Mouse (Mus musculus): ENCODE results near the gene Narfl. TPM values are rescaled to one million over a fixed set of nuclear protein-coding genes. Genes with fewer than 3 reads are reported as not detected.

Narfl gene
- total and polyA plus RNA-seq, 2 experiments, result 14.9 to 22.5 TPM

DNA sequence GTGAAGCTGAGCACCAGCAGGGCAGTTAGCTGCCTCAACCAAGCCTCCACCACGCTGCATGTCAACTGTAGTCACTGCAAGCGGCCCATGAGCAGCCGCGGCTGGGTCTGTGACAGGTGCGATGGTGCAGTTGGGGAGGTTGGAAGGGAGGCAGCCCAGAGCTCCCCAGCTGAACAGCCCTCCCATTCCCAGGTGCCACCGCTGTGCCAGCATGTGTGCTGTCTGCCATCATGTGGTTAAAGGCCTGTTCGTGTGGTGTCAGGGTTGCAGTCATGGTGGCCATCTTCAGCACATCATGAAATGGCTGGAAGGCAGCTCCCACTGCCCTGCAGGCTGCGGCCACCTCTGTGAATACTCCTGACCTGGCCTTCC is 54.6 kb downstream of the Narfl start:
- no peak overlapping the region for H3K9ac ChIP-seq (ENCODE audit: low read depth, low read length)
- no peaks in the 10 kb centered on the region for H3K27me3 ChIP-seq (ENCODE audit: control insufficient read depth, insufficient read depth, low read length)
- 90% methylated on average over 8 of the region's 8 CpGs for WGBS
- H3K79me2 ChIP-seq (ENCODE audit: control insufficient read depth, insufficient read depth, low read length), result peaks cover 25% of the 10 kb centered on the region
- TF ChIP-seq CTCF (IDR thresholded peaks at IDR 0.05; ENCODE audit: low read depth, low read length) (no peak), POLR2A (IDR thresholded peaks at IDR 0.05; ENCODE audit: extremely low read depth, insufficient read depth, low read length) (no peak)
- peaks cover 31% of the 10 kb centered on the region for H3K4me1 ChIP-seq (ENCODE audit: control insufficient read depth, insufficient read depth, low read length)
- 0 out of 2 replicates have a peak, but pooled peaks cover 4% of the 10 kb centered on the region for H3K36me3 ChIP-seq (ENCODE audit: control insufficient read depth, insufficient read depth, low read length)
- DNase-seq (ENCODE audit: extremely low read depth, low read depth, low spot score), result no peak
- H3K4me3 ChIP-seq (ENCODE audit: insufficient read depth, low read depth, low read length), result no peak overlapping the region
- H3K27ac ChIP-seq (replicated peaks; ENCODE audit: insufficient read depth, low read depth, low read length), result no peak overlapping the region

DNA sequence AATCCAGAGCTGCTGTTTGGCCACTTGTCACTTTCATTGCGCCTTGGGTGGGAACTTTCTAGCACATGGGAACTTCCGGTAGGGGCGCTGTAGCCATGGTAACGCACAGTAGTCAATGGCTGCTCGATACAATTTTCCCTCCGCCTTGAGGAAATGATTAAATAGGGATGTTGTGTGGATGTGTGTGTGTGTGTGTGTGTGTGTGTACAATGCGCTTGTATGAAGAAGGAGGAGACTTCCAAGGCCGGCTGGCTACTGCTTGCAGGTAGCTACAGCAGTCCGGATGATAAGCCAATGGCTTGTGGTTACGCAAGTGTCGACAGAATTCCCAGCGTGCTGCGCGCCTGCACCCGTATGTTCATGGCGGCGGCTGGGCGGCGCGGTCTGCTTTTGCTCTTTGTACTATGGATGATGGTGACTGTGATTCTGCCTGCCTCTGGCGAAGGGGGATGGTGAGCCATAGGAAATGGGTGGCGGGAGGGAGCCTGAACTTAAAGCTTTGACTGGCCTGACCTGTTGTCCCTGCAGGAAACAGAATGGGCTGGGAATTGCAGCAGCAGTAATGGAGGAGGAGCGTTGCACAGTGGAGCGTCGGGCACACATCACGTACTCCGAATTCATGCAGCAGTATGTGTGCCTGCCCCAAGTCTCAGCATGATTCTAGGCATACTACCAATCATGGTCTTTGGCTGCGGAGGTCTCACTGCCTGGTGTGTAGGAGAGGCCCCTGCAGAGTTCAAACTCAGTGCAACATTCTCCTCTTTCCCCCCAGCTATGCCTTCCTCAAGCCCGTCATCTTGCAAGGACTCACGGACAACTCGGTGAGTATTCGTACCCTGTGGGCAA is 55.4 kb downstream of the Narfl start, which contains the start of gene Jmjd8:
Gene Jmjd8, plus strand, starts transcription at position 156 of the 846 bp plus-strand sequence.
- H3K27ac ChIP-seq (replicated peaks; ENCODE audit: insufficient read depth, low read depth, low read length), result peak within 1 kb of the TSS; percentile 69
- H3K4me3 ChIP-seq (ENCODE audit: insufficient read depth, low read depth, low read length), result peak within 1 kb of the TSS; percentile 64
- WGBS, result under 1% methylated on average over 32 of the region's 32 CpGs
- H3K4me1 ChIP-seq (ENCODE audit: control insufficient read depth, insufficient read depth, low read length), result peaks cover 31% of the 10 kb centered on the region
- no peaks in the 10 kb centered on the region for H3K27me3 ChIP-seq (ENCODE audit: control insufficient read depth, insufficient read depth, low read length)
- H3K79me2 ChIP-seq (ENCODE audit: control insufficient read depth, insufficient read depth, low read length), result peaks cover 22% of the 10 kb centered on the region
- TF ChIP-seq CTCF (IDR thresholded peaks at IDR 0.05; ENCODE audit: low read depth, low read length), result peak; percentile 44; the same call in 1 of the 2 replicates
- TF ChIP-seq POLR2A (IDR thresholded peaks at IDR 0.05; ENCODE audit: extremely low read depth, insufficient read depth, low read length), result peak; percentile 50; the same call in 1 of the 2 replicates
- peak within 1 kb of the TSS; percentile 78 for H3K9ac ChIP-seq (ENCODE audit: low read depth, low read length)
- 0 out of 2 replicates have a peak, but pooled peaks cover 4% of the 10 kb centered on the region for H3K36me3 ChIP-seq (ENCODE audit: control insufficient read depth, insufficient read depth, low read length)
- peak; percentile 81 for DNase-seq (ENCODE audit: extremely low read depth, low read depth, low spot score)

- no peaks in the 10 kb centered on the region for H3K27me3 ChIP-seq (ENCODE audit: control insufficient read depth, insufficient read depth, low read length)
- H3K4me1 ChIP-seq (ENCODE audit: control insufficient read depth, insufficient read depth, low read length), result peaks cover 27% of the 10 kb centered on the region
- peak overlapping the region; percentile 78 for H3K9ac ChIP-seq (ENCODE audit: low read depth, low read length)
- H3K36me3 ChIP-seq (ENCODE audit: control insufficient read depth, insufficient read depth, low read length), result 0 out of 2 replicates have a peak, but pooled peaks cover 4% of the 10 kb centered on the region
- TF ChIP-seq CTCF (IDR thresholded peaks at IDR 0.05; ENCODE audit: low read depth, low read length) (no peak), POLR2A (IDR thresholded peaks at IDR 0.05; ENCODE audit: extremely low read depth, insufficient read depth, low read length) (no peak)
- peaks cover 17% of the 10 kb centered on the region for H3K79me2 ChIP-seq (ENCODE audit: control insufficient read depth, insufficient read depth, low read length)
- WGBS, result 26% methylated on average over 8 of the region's 8 CpGs
- H3K27ac ChIP-seq (replicated peaks; ENCODE audit: insufficient read depth, low read depth, low read length), result peak overlapping the region; percentile 69
- no peak for DNase-seq (ENCODE audit: extremely low read depth, low read depth, low spot score)
- H3K4me3 ChIP-seq (ENCODE audit: insufficient read depth, low read depth, low read length), result peak overlapping the region; percentile 64
Observed at GRCm38 (mm10) chr17:25829558-25830017, 56.0 kb downstream of the Narfl start.

DNA sequence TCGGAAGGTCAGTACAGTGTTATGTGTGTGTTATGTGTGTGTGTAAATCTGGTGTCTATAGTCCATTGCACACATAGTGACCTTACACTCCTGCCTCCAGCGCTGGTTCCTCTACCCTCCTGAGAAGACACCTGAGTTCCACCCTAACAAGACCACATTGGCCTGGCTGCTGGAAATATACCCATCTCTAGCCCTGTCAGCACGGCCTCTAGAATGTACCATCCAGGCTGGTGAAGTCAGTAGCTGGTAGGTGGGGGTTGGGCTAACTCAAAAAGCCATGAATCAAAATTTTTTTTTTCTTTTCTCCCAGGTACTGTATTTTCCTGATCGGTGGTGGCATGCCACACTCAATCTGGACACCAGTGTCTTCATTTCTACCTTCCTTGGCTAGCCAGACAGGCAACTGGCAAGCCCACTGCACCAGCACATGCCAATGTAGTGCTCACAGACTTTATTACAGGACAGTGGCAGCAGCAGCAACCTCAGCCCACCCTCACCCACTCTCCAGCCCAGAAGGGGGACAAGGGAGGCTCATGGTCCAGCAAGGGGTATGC is 56.7 kb downstream of the Narfl start:
- H3K27ac ChIP-seq (replicated peaks; ENCODE audit: insufficient read depth, low read depth, low read length), result no peak overlapping the region
- DNase-seq (ENCODE audit: extremely low read depth, low read depth, low spot score), result no peak
- H3K36me3 ChIP-seq (ENCODE audit: control insufficient read depth, insufficient read depth, low read length), result 0 out of 2 replicates have a peak, but pooled peaks cover 4% of the 10 kb centered on the region
- no peaks in the 10 kb centered on the region for H3K27me3 ChIP-seq (ENCODE audit: control insufficient read depth, insufficient read depth, low read length)
- TF ChIP-seq CTCF (IDR thresholded peaks at IDR 0.05; ENCODE audit: low read depth, low read length), result no peak
- no peak for TF ChIP-seq POLR2A (IDR thresholded peaks at IDR 0.05; ENCODE audit: extremely low read depth, insufficient read depth, low read length)
- peaks cover 31% of the 10 kb centered on the region for H3K4me1 ChIP-seq (ENCODE audit: control insufficient read depth, insufficient read depth, low read length)
- no peak overlapping the region for H3K9ac ChIP-seq (ENCODE audit: low read depth, low read length)
- no peak overlapping the region for H3K4me3 ChIP-seq (ENCODE audit: insufficient read depth, low read depth, low read length)
- H3K79me2 ChIP-seq (ENCODE audit: control insufficient read depth, insufficient read depth, low read length), result peaks cover 23% of the 10 kb centered on the region
- 75% methylated on average over 4 of the region's 4 CpGs for WGBS

DNA sequence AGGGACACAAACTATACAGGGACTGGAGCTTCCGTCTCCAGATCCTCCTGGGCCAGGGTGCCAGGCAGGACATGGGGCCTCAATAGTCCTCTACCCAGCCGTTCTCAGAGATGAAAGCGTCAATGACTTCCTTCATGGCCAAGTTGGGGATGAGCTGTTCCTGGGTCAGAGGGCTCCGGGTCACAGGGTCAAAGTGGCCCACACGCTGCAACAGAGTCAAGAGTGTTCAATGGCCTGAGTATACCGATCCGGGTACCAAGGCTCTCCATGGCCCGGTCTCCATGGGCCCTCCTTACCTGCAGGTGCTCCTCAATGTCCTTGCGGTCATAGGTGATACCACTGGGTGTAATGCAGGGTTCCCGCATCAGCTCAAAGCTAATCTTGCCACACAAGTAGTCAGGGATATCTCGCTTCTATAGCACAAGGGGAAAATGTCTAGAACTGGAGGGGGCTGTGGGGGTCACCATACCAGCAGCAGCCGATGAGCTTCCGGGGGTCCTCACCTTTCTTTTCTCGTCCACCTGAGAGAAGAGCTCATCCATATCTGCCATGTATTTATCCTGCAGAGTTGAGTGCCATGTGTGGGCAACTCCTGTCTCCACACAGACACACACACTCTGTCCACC is 57.3 kb downstream of the Narfl start:
- 0 out of 2 replicates have a peak, but pooled peaks cover 4% of the 10 kb centered on the region for H3K36me3 ChIP-seq (ENCODE audit: control insufficient read depth, insufficient read depth, low read length)
- peaks cover 26% of the 10 kb centered on the region for H3K79me2 ChIP-seq (ENCODE audit: control insufficient read depth, insufficient read depth, low read length)
- DNase-seq (ENCODE audit: extremely low read depth, low read depth, low spot score), result no peak
- H3K4me1 ChIP-seq (ENCODE audit: control insufficient read depth, insufficient read depth, low read length), result peaks cover 37% of the 10 kb centered on the region
- H3K4me3 ChIP-seq (ENCODE audit: insufficient read depth, low read depth, low read length), result no peak overlapping the region
- H3K27me3 ChIP-seq (ENCODE audit: control insufficient read depth, insufficient read depth, low read length), result no peaks in the 10 kb centered on the region
- no peak for TF ChIP-seq CTCF (IDR thresholded peaks at IDR 0.05; ENCODE audit: low read depth, low read length)
- 0 out of 2 replicates have a peak, but pooled peaks have one; percentile 4 for TF ChIP-seq POLR2A (IDR thresholded peaks at IDR 0.05; ENCODE audit: extremely low read depth, insufficient read depth, low read length)
- no peak overlapping the region for H3K9ac ChIP-seq (ENCODE audit: low read depth, low read length)
- no peak overlapping the region for H3K27ac ChIP-seq (replicated peaks; ENCODE audit: insufficient read depth, low read depth, low read length)
- 75% methylated on average over 14 of the region's 14 CpGs for WGBS

All from liver, adult 2 months (tissue).